Mouse (Mus musculus) lung, adult 2 months (tissue): ENCODE measurements at regions not wholly inside any gene's neighbourhood (a gene's known extent, or its start where the extent isn't known, plus 50 kb on each side); places are given as distances from the start of the nearest gene placed in this dataset.

Experiments
- CTCF ChIP-seq: fragments of 200-500 bp; IDR thresholded peaks from 2 replicates; pipeline ENCODE4 v1.5.1; 2011; ENCODE audit warnings: mild to moderate bottlenecking, low read length, control low read depth; ENCODE audit not compliant: insufficient read depth
- POLR2A ChIP-seq: fragments of 200-500 bp; IDR thresholded peaks from 2 replicates; pipeline ENCODE4 v1.6.1; 2011; ENCODE audit warnings: low read depth, mild to moderate bottlenecking, control low read depth, low read length, borderline replicate concordance; ENCODE audit errors: extremely low read depth

DNA sequence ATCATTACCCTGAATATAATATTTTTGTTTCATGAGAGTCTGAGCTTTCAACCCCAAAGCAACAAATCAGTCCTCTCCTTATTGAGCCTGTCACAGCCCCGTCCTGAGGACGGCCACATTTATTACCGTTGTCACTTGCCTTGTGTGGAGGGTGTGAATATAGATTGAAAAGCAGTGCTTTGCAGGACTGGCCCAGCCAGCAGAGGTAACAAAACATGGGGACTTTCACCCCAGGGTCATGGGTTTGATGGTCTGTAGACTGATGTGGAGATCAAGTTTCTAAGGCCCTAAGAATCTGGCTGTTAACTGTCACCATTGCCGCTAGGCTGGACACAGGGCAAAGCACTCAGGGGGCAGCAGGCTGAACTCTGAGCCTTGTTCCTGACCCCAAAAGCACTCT is 175.3 kb upstream of the Nrp1 start:
- TF ChIP-seq CTCF: no peak
- no peak for TF ChIP-seq POLR2A
